Mouse (Mus musculus): ENCODE measurements around the gene Gapt.
"Not testable (repeated sequence)": the region's sequence is repeated elsewhere in the genome, so short reads cannot be mapped to it uniquely, and the experiment has no call there.

Gene Gapt

GRCm38 (mm10) chr13:110356941-110357340, at the start of gene Gapt:
Gapt (minus strand) TSS chr13:110357199.
- no peak for DNase-seq (ENCODE audit: extremely low read depth, low read depth, low spot score)

- DNase-seq (ENCODE audit: extremely low read depth, low read depth, low spot score): no peak
These were observed 49.2 kb upstream of the Gapt start for GRCm38 (mm10) chr13:110406152-110406551.

GRCm38 (mm10) chr13:110404686-110405085, 47.7 kb upstream of the Gapt start:
- DNase-seq (ENCODE audit: extremely low read depth, low read depth, low spot score): not testable (repeated sequence)

- DNase-seq (ENCODE audit: extremely low read depth, low read depth, low spot score): no peak
These were observed 47.1 kb upstream of the Gapt start for GRCm38 (mm10) chr13:110404059-110404458.

- DNase-seq (ENCODE audit: extremely low read depth, low read depth, low spot score): no peak
These were observed 44.9 kb upstream of the Gapt start for GRCm38 (mm10) chr13:110401877-110402276.

GRCm38 (mm10) chr13:110401443-110401842, 44.4 kb upstream of the Gapt start:
- DNase-seq (ENCODE audit: extremely low read depth, low read depth, low spot score): no peak

- DNase-seq (ENCODE audit: extremely low read depth, low read depth, low spot score): no peak
These were observed 41.7 kb upstream of the Gapt start for GRCm38 (mm10) chr13:110398513-110399270.

GRCm38 (mm10) chr13:110397750-110398149, 40.8 kb upstream of the Gapt start:
- DNase-seq (ENCODE audit: extremely low read depth, low read depth, low spot score): no peak

GRCm38 (mm10) chr13:110395916-110396685, 39.1 kb upstream of the Gapt start:
- DNase-seq (ENCODE audit: extremely low read depth, low read depth, low spot score): no peak

- DNase-seq (ENCODE audit: extremely low read depth, low read depth, low spot score): no peak
These were observed 38.3 kb upstream of the Gapt start for GRCm38 (mm10) chr13:110395179-110395794.

- no peak for DNase-seq (ENCODE audit: extremely low read depth, low read depth, low spot score)
These were observed 37.5 kb upstream of the Gapt start, which contains the start of gene Plk2 for GRCm38 (mm10) chr13:110394291-110395178. Plk2 (plus strand) TSS chr13:110395046.

- DNase-seq (ENCODE audit: extremely low read depth, low read depth, low spot score): no peak
These were observed 35.6 kb upstream of the Gapt start for GRCm38 (mm10) chr13:110392631-110393030.

- no peak for DNase-seq (ENCODE audit: extremely low read depth, low read depth, low spot score)
These were observed 35.2 kb upstream of the Gapt start for GRCm38 (mm10) chr13:110392210-110392609.

- no peak for DNase-seq (ENCODE audit: extremely low read depth, low read depth, low spot score)
These were observed 27.5 kb upstream of the Gapt start for GRCm38 (mm10) chr13:110384514-110384913.

GRCm38 (mm10) chr13:110382447-110382901, 25.5 kb upstream of the Gapt start:
- no peak for DNase-seq (ENCODE audit: extremely low read depth, low read depth, low spot score)

GRCm38 (mm10) chr13:110369673-110370072, 12.7 kb upstream of the Gapt start:
- DNase-seq (ENCODE audit: extremely low read depth, low read depth, low spot score): no peak

GRCm38 (mm10) chr13:110368556-110369040, 11.6 kb upstream of the Gapt start:
- not testable (repeated sequence) for DNase-seq (ENCODE audit: extremely low read depth, low read depth, low spot score)

- no peak for DNase-seq (ENCODE audit: extremely low read depth, low read depth, low spot score)
These were observed 11.1 kb upstream of the Gapt start for GRCm38 (mm10) chr13:110367961-110368555.

GRCm38 (mm10) chr13:110366477-110366876, 9.5 kb upstream of the Gapt start:
- DNase-seq (ENCODE audit: extremely low read depth, low read depth, low spot score): no peak

- no peak for DNase-seq (ENCODE audit: extremely low read depth, low read depth, low spot score)
These were observed 6.7 kb upstream of the Gapt start for GRCm38 (mm10) chr13:110363722-110364121.
